Mouse (Mus musculus): ENCODE measurements around the gene Syne2. TPM values are rescaled to one million over a fixed set of nuclear protein-coding genes. Genes with fewer than 3 reads are reported as not detected.

The Syne2 gene
- polyA plus RNA-seq, 1 experiment from 2014 or later = 64.1 TPM

GRCm38 (mm10) chr12:76018640-76019039 is 200.7 kb downstream of the Syne2 start:
- H3K9me3 ChIP-seq (replicated peaks; ENCODE audit: control insufficient read depth, low read length) = no peaks in the 10 kb centered on the region
- WGBS (ENCODE audit: insufficient replicate concordance) = 78% methylated on average over 8 of the region's 8 CpGs
- H3K4me3 ChIP-seq (ENCODE audit: low read depth, low read length) = no peak overlapping the region
- no peak overlapping the region for H3K9ac ChIP-seq (ENCODE audit: low read depth, low read length)
- no peaks in the 10 kb centered on the region for H3K27me3 ChIP-seq (ENCODE audit: control insufficient read depth, insufficient read depth, low read length)
- H3K4me2 ChIP-seq = no peak overlapping the region
- H3K36me3 ChIP-seq (ENCODE audit: control insufficient read depth, insufficient read depth, low read length) = peaks cover 17% of the 10 kb centered on the region
- ATAC-seq (replicated peaks; ENCODE audit: insufficient number of reproducible peaks, low FRiP score, low TSS enrichment) = no peak
- H3K27ac ChIP-seq (ENCODE audit: low read depth, low read length) = no peak overlapping the region
- H3K4me1 ChIP-seq (ENCODE audit: control insufficient read depth, insufficient read depth, low read length) = no peaks in the 10 kb centered on the region

GRCm38 (mm10) chr12:76042301-76042700 is 224.4 kb downstream of the Syne2 start:
- no peaks in the 10 kb centered on the region for H3K9me3 ChIP-seq (replicated peaks; ENCODE audit: control insufficient read depth, low read length)
- no peak for ATAC-seq (replicated peaks; ENCODE audit: insufficient number of reproducible peaks, low FRiP score, low TSS enrichment)
- H3K9ac ChIP-seq (ENCODE audit: low read depth, low read length) = no peak overlapping the region
- no peaks in the 10 kb centered on the region for H3K4me1 ChIP-seq (ENCODE audit: control insufficient read depth, insufficient read depth, low read length)
- H3K36me3 ChIP-seq (ENCODE audit: control insufficient read depth, insufficient read depth, low read length) = peaks cover 34% of the 10 kb centered on the region
- 73% methylated on average over 8 of the region's 8 CpGs for WGBS (ENCODE audit: insufficient replicate concordance)
- no peak overlapping the region for H3K4me3 ChIP-seq (ENCODE audit: low read depth, low read length)
- H3K27ac ChIP-seq (ENCODE audit: low read depth, low read length) = no peak overlapping the region
- H3K4me2 ChIP-seq = no peak overlapping the region
- H3K27me3 ChIP-seq (ENCODE audit: control insufficient read depth, insufficient read depth, low read length) = no peaks in the 10 kb centered on the region

- no peak overlapping the region for H3K4me3 ChIP-seq (ENCODE audit: low read depth, low read length)
- H3K4me2 ChIP-seq = no peak overlapping the region
- H3K27me3 ChIP-seq (ENCODE audit: control insufficient read depth, insufficient read depth, low read length) = no peaks in the 10 kb centered on the region
- no peak overlapping the region for H3K9ac ChIP-seq (ENCODE audit: low read depth, low read length)
- H3K9me3 ChIP-seq (replicated peaks; ENCODE audit: control insufficient read depth, low read length) = no peaks in the 10 kb centered on the region
- peaks cover 18% of the 10 kb centered on the region for H3K36me3 ChIP-seq (ENCODE audit: control insufficient read depth, insufficient read depth, low read length)
- H3K27ac ChIP-seq (ENCODE audit: low read depth, low read length) = no peak overlapping the region
- WGBS (ENCODE audit: insufficient replicate concordance) = 78% methylated on average over 6 of the region's 6 CpGs
- no peak for ATAC-seq (replicated peaks; ENCODE audit: insufficient number of reproducible peaks, low FRiP score, low TSS enrichment)
- H3K4me1 ChIP-seq (ENCODE audit: control insufficient read depth, insufficient read depth, low read length) = no peaks in the 10 kb centered on the region
Observed at GRCm38 (mm10) chr12:76046561-76046960, 228.6 kb downstream of the Syne2 start.

GRCm38 (mm10) chr12:76047921-76048320 is 230.0 kb downstream of the Syne2 start:
- H3K4me2 ChIP-seq = no peak overlapping the region
- H3K4me3 ChIP-seq (ENCODE audit: low read depth, low read length) = no peak overlapping the region
- H3K9me3 ChIP-seq (replicated peaks; ENCODE audit: control insufficient read depth, low read length) = no peaks in the 10 kb centered on the region
- no peak for ATAC-seq (replicated peaks; ENCODE audit: insufficient number of reproducible peaks, low FRiP score, low TSS enrichment)
- no peaks in the 10 kb centered on the region for H3K27me3 ChIP-seq (ENCODE audit: control insufficient read depth, insufficient read depth, low read length)
- peaks cover 8% of the 10 kb centered on the region for H3K36me3 ChIP-seq (ENCODE audit: control insufficient read depth, insufficient read depth, low read length)
- H3K4me1 ChIP-seq (ENCODE audit: control insufficient read depth, insufficient read depth, low read length) = no peaks in the 10 kb centered on the region
- 57% methylated on average over 3 of the region's 3 CpGs for WGBS (ENCODE audit: insufficient replicate concordance)
- no peak overlapping the region for H3K9ac ChIP-seq (ENCODE audit: low read depth, low read length)
- no peak overlapping the region for H3K27ac ChIP-seq (ENCODE audit: low read depth, low read length)

GRCm38 (mm10) chr12:76048672-76049071 is 230.7 kb downstream of the Syne2 start:
- ATAC-seq (replicated peaks; ENCODE audit: insufficient number of reproducible peaks, low FRiP score, low TSS enrichment) = no peak
- 82% methylated on average over 8 of the region's 8 CpGs for WGBS (ENCODE audit: insufficient replicate concordance)

GRCm38 (mm10) chr12:76049343-76049742 is 231.4 kb downstream of the Syne2 start:
- Histone ChIP-seq H3K4me2 (no peak overlapping the region), H3K27ac (ENCODE audit: low read depth, low read length) (no peak overlapping the region), H3K27me3 (ENCODE audit: control insufficient read depth, insufficient read depth, low read length) (no peaks in the 10 kb centered on the region), H3K4me1 (ENCODE audit: control insufficient read depth, insufficient read depth, low read length) (no peaks in the 10 kb centered on the region), H3K4me3 (ENCODE audit: low read depth, low read length) (no peak overlapping the region), H3K9me3 (replicated peaks; ENCODE audit: control insufficient read depth, low read length) (no peaks in the 10 kb centered on the region), H3K36me3 (ENCODE audit: control insufficient read depth, insufficient read depth, low read length) (peaks cover 7% of the 10 kb centered on the region), H3K9ac (ENCODE audit: low read depth, low read length) (no peak overlapping the region)
- ATAC-seq (replicated peaks; ENCODE audit: insufficient number of reproducible peaks, low FRiP score, low TSS enrichment) = no peak
- 76% methylated on average over 5 of the region's 5 CpGs for WGBS (ENCODE audit: insufficient replicate concordance)

More at GRCm38 (mm10) chr12:76048672-76049071, 230.7 kb downstream of the Syne2 start:
- Histone ChIP-seq H3K9ac (ENCODE audit: low read depth, low read length) (no peak overlapping the region), H3K36me3 (ENCODE audit: control insufficient read depth, insufficient read depth, low read length) (peaks cover 9% of the 10 kb centered on the region), H3K4me3 (ENCODE audit: low read depth, low read length) (no peak overlapping the region), H3K4me1 (ENCODE audit: control insufficient read depth, insufficient read depth, low read length) (no peaks in the 10 kb centered on the region), H3K27me3 (ENCODE audit: control insufficient read depth, insufficient read depth, low read length) (no peaks in the 10 kb centered on the region), H3K27ac (ENCODE audit: low read depth, low read length) (no peak overlapping the region), H3K4me2 (no peak overlapping the region), H3K9me3 (replicated peaks; ENCODE audit: control insufficient read depth, low read length) (no peaks in the 10 kb centered on the region)

- H3K36me3 ChIP-seq (ENCODE audit: control insufficient read depth, insufficient read depth, low read length) = peaks cover 16% of the 10 kb centered on the region
- H3K4me3 ChIP-seq (ENCODE audit: low read depth, low read length) = no peak overlapping the region
- H3K4me1 ChIP-seq (ENCODE audit: control insufficient read depth, insufficient read depth, low read length) = no peaks in the 10 kb centered on the region
- H3K27ac ChIP-seq (ENCODE audit: low read depth, low read length) = no peak overlapping the region
- no peaks in the 10 kb centered on the region for H3K9me3 ChIP-seq (replicated peaks; ENCODE audit: control insufficient read depth, low read length)
- no peak overlapping the region for H3K9ac ChIP-seq (ENCODE audit: low read depth, low read length)
- no peaks in the 10 kb centered on the region for H3K27me3 ChIP-seq (ENCODE audit: control insufficient read depth, insufficient read depth, low read length)
- no peak overlapping the region for H3K4me2 ChIP-seq
- 88% methylated on average over 9 of the region's 9 CpGs for WGBS (ENCODE audit: insufficient replicate concordance)
- no peak for ATAC-seq (replicated peaks; ENCODE audit: insufficient number of reproducible peaks, low FRiP score, low TSS enrichment)
Observed at GRCm38 (mm10) chr12:76051879-76052278, 233.9 kb downstream of the Syne2 start.

GRCm38 (mm10) chr12:76054653-76055052 is 236.7 kb downstream of the Syne2 start:
- WGBS (ENCODE audit: insufficient replicate concordance) = 86% methylated on average over 9 of the region's 9 CpGs
- Histone ChIP-seq H3K4me1 (ENCODE audit: control insufficient read depth, insufficient read depth, low read length) (no peaks in the 10 kb centered on the region), H3K36me3 (ENCODE audit: control insufficient read depth, insufficient read depth, low read length) (peaks cover 19% of the 10 kb centered on the region), H3K4me2 (no peak overlapping the region), H3K27me3 (ENCODE audit: control insufficient read depth, insufficient read depth, low read length) (no peaks in the 10 kb centered on the region), H3K9ac (ENCODE audit: low read depth, low read length) (no peak overlapping the region), H3K27ac (ENCODE audit: low read depth, low read length) (no peak overlapping the region), H3K9me3 (replicated peaks; ENCODE audit: control insufficient read depth, low read length) (no peaks in the 10 kb centered on the region), H3K4me3 (ENCODE audit: low read depth, low read length) (no peak overlapping the region)
- no peak for ATAC-seq (replicated peaks; ENCODE audit: insufficient number of reproducible peaks, low FRiP score, low TSS enrichment)

GRCm38 (mm10) chr12:76063001-76063400 is 245.1 kb downstream of the Syne2 start:
- ATAC-seq (replicated peaks; ENCODE audit: insufficient number of reproducible peaks, low FRiP score, low TSS enrichment) = no peak
- WGBS (ENCODE audit: insufficient replicate concordance) = 87% methylated on average over 4 of the region's 4 CpGs
- Histone ChIP-seq H3K4me3 (ENCODE audit: low read depth, low read length) (no peak overlapping the region), H3K36me3 (ENCODE audit: control insufficient read depth, insufficient read depth, low read length) (peaks cover 20% of the 10 kb centered on the region), H3K9me3 (replicated peaks; ENCODE audit: control insufficient read depth, low read length) (no peaks in the 10 kb centered on the region), H3K27me3 (ENCODE audit: control insufficient read depth, insufficient read depth, low read length) (no peaks in the 10 kb centered on the region), H3K4me1 (ENCODE audit: control insufficient read depth, insufficient read depth, low read length) (no peaks in the 10 kb centered on the region), H3K27ac (ENCODE audit: low read depth, low read length) (no peak overlapping the region), H3K4me2 (no peak overlapping the region), H3K9ac (ENCODE audit: low read depth, low read length) (no peak overlapping the region)
